Mouse (Mus musculus) E14TG2a.4 (cell line): ENCODE measurements around the gene Hoxc4.

ENCODE experiments used
- CTCF ChIP-seq: conservative IDR thresholded peaks from 2 replicates; pipeline ENCODE4 v1.5.1; 2014; ENCODE audit warnings: low read length
- POU5F1 ChIP-seq: IDR thresholded peaks from 2 replicates; pipeline ENCODE4 v1.6.1; 2014; ENCODE audit warnings: low read length, borderline replicate concordance

- TF ChIP-seq CTCF (no peak), POU5F1 (no peak)
These were observed 43.7 kb upstream of the Hoxc4 start for GRCm38 (mm10) chr15:102975034-102975433.
